Mouse (Mus musculus) liver, postnatal 0 days (tissue): Measurements from ENCODE around the gene Snx29. TPM values are rescaled to one million over a fixed set of nuclear protein-coding genes. Genes with fewer than 3 reads are reported as not detected.

Experiments
- ATAC-seq: fragments of 200-750 bp; cut with Nextera tagmentation; 2 replicates; pipeline ENCODE4 v1.8.0; 2017; ENCODE audit warnings: mild to moderate bottlenecking, moderate library complexity
- DNase-seq: peaks from one replicate; pipeline ENCODE4 v3.0.0-alpha.2; 2016
- H3K27ac ChIP-seq: fragments of 300-500 bp; sonication (generic); 2 replicates; pipeline ENCODE4 v1.5.1; 2014; ENCODE audit warnings: antibody characterized with exemption, moderate library complexity, mild to moderate bottlenecking, low read depth
- H3K27me3 ChIP-seq: fragments of 300-500 bp; sonication (generic); 2 replicates; pipeline ENCODE4 v1.6.1; 2014; ENCODE audit warnings: low read length, control low read depth, mixed read lengths; ENCODE audit not compliant: insufficient read depth
- H3K36me3 ChIP-seq: fragments of 300-500 bp; sonication (generic); replicated peaks from 2 replicates; pipeline ENCODE4 v1.6.1; 2014; ENCODE audit warnings: mild to moderate bottlenecking, control low read depth, low read length, moderate library complexity, mixed read lengths; ENCODE audit not compliant: insufficient read depth
- H3K4me1 ChIP-seq: fragments of 300-500 bp; sonication (generic); 2 replicates; pipeline ENCODE4 v1.6.1; 2014; ENCODE audit warnings: antibody characterized with exemption, mild to moderate bottlenecking, control low read depth; ENCODE audit not compliant: insufficient read depth
- H3K4me2 ChIP-seq: fragments of 300-500 bp; sonication (generic); 2 replicates; pipeline ENCODE4 v1.6.1; 2014; ENCODE audit warnings: low read depth, mild to moderate bottlenecking, low read length, moderate library complexity, mixed read lengths
- H3K4me3 ChIP-seq: fragments of 300-500 bp; sonication (generic); 2 replicates; pipeline ENCODE4 v1.5.1; 2014; ENCODE audit warnings: low read depth, low read length
- H3K9ac ChIP-seq: fragments of 300-500 bp; sonication (generic); replicated peaks from 2 replicates; pipeline ENCODE4 v1.6.1; 2014; ENCODE audit warnings: mild to moderate bottlenecking, moderate library complexity
- H3K9me3 ChIP-seq: fragments of 300-500 bp; sonication (generic); 2 replicates; pipeline ENCODE4 v1.6.1; 2016; ENCODE audit warnings: mild to moderate bottlenecking, control low read depth, low read length, mixed read lengths
- CTCF ChIP-seq: sonication (generic); IDR thresholded peaks from 2 replicates; pipeline ENCODE4 v1.5.1; 2016; ENCODE audit warnings: antibody characterized with exemption, low read depth
- EP300 ChIP-seq: IDR thresholded peaks from 2 replicates; pipeline ENCODE4 v1.6.1; 2016; ENCODE audit warnings: antibody characterized with exemption, low read depth, mild to moderate bottlenecking
- WGBS: fragments of 180-500 bp; shearing (Covaris S2); extraction: QIAGEN DNeasy Blood & Tissue Kit; methylation state at CpG from one replicate; pipeline ENCODE4 v1.1.7; 2014; ENCODE audit not compliant: insufficient replicate concordance; 5-methylcytosine and 5-hydroxymethylcytosine counted together
- polyA plus RNA-seq: library from polyadenylated mRNA; unstranded; fragments of >200 nt; fragmentation: Nextera tagmentation; extraction: Ambion mirVana; gene quantifications from 2 replicates; pipeline ENCODE4 v1.2.1, GENCODE M21; 2015

Snx29 gene
- polyA plus RNA-seq, 1 experiment from 2014 or later, result 2.3 TPM

DNA sequence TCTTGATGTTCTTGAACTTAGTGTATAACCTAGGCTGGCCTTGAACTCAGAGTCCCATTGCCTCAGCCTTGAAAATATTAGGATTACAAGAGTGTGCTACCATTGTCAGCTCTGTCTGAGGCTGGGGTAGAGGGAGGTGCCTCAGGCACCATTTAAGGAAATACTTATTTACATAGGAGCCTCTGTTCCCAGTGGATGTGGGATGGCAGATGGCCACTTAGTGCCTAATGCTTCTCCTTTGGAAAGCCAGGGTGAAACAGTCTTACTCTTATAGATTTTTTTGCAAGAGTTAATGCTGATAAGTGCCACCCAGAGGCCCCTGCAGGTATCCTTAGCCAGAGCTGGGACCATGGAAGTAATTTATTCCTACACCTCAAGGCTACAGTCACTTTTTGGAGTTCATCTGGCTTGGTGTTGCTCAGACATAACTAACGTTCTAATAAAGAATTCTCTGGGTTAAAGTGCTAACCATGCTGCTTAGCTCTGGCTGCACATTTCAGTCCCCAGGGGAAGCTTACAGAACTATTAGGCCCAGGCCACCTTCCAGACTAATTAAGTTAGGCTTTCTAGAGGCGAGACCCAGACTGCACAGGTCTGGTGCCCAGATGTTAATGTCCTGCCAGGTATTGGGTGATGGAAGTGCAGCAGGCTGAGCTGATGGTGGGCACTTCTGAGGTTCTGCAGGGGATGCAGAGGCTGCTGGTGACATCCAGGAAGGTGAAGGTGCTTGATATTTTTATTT, 135.1 kb downstream of the Snx29 start:
- H3K4me1 ChIP-seq, result 0 out of 2 replicates have a peak, but pooled peaks cover 7% of the 10 kb centered on the region
- H3K9me3 ChIP-seq, result no peaks in the 10 kb centered on the region
- DNase-seq (no peak), ATAC-seq (no peak)
- H3K27me3 ChIP-seq, result no peaks in the 10 kb centered on the region
- peaks cover 9% of the 10 kb centered on the region; the same call in 1 of the 2 replicates for H3K36me3 ChIP-seq
- no peak overlapping the region for H3K27ac ChIP-seq
- WGBS, result 71% methylated on average over 2 of the region's 2 CpGs
- no peak overlapping the region for H3K4me3 ChIP-seq
- no peak overlapping the region for H3K9ac ChIP-seq
- H3K4me2 ChIP-seq, result no peak overlapping the region
- TF ChIP-seq EP300, result no peak
- no peak for TF ChIP-seq CTCF

- 82% methylated on average over 1 of the region's 1 CpGs for WGBS
These were observed 137.5 kb downstream of the Snx29 start for GRCm38 (mm10) chr16:11460210-11460609.

GRCm38 (mm10) chr16:11461612-11462011, 138.9 kb downstream of the Snx29 start:
- Histone ChIP-seq H3K27ac (0 out of 2 replicates have a peak overlapping the region, but pooled peaks have one; percentile 12), H3K9me3 (no peaks in the 10 kb centered on the region), H3K9ac (no peak overlapping the region), H3K27me3 (no peaks in the 10 kb centered on the region), H3K36me3 (0 out of 2 replicates have a peak, but pooled peaks cover 3% of the 10 kb centered on the region), H3K4me2 (no peak overlapping the region), H3K4me1 (0 out of 2 replicates have a peak, but pooled peaks cover 6% of the 10 kb centered on the region), H3K4me3 (no peak overlapping the region)
- DNase-seq (peak; percentile 24), ATAC-seq (peak; percentile 21; the same call in 1 of the 2 replicates)
- WGBS, result 33% methylated on average over 7 of the region's 7 CpGs
- no peak for TF ChIP-seq CTCF
- no peak for TF ChIP-seq EP300

More at GRCm38 (mm10) chr16:11460210-11460609, 137.5 kb downstream of the Snx29 start:
- Histone ChIP-seq H3K4me3 (no peak overlapping the region), H3K27me3 (no peaks in the 10 kb centered on the region), H3K4me2 (no peak overlapping the region), H3K4me1 (0 out of 2 replicates have a peak, but pooled peaks cover 7% of the 10 kb centered on the region), H3K9me3 (no peaks in the 10 kb centered on the region), H3K36me3 (0 out of 2 replicates have a peak, but pooled peaks cover 3% of the 10 kb centered on the region), H3K9ac (no peak overlapping the region), H3K27ac (no peak overlapping the region)
- DNase-seq, result no peak
- no peak for ATAC-seq
- TF ChIP-seq EP300 (no peak), CTCF (no peak)

GRCm38 (mm10) chr16:11468533-11469179, 145.9 kb downstream of the Snx29 start:
- Histone ChIP-seq H3K4me1 (peaks cover 18% of the 10 kb centered on the region; the same call in 1 of the 2 replicates), H3K9me3 (no peaks in the 10 kb centered on the region), H3K9ac (no peak overlapping the region), H3K27me3 (no peaks in the 10 kb centered on the region), H3K36me3 (no peaks in the 10 kb centered on the region), H3K4me2 (no peak overlapping the region), H3K4me3 (no peak overlapping the region), H3K27ac (no peak overlapping the region)
- 49% methylated on average over 15 of the region's 15 CpGs for WGBS
- DNase-seq, result peak; percentile 66
- no peak for ATAC-seq
- TF ChIP-seq CTCF (peak; percentile 88), EP300 (no peak)

GRCm38 (mm10) chr16:11469491-11469890, 146.8 kb downstream of the Snx29 start:
- no peaks in the 10 kb centered on the region for H3K27me3 ChIP-seq
- peaks cover 18% of the 10 kb centered on the region; the same call in 1 of the 2 replicates for H3K4me1 ChIP-seq
- H3K4me2 ChIP-seq, result no peak overlapping the region
- DNase-seq, result no peak
- ATAC-seq, result no peak
- H3K9me3 ChIP-seq, result no peaks in the 10 kb centered on the region
- H3K27ac ChIP-seq, result no peak overlapping the region
- WGBS, result 76% methylated on average over 3 of the region's 3 CpGs
- no peak overlapping the region for H3K9ac ChIP-seq
- no peak for TF ChIP-seq EP300
- no peak for TF ChIP-seq CTCF
- H3K36me3 ChIP-seq, result no peaks in the 10 kb centered on the region
- no peak overlapping the region for H3K4me3 ChIP-seq

- Histone ChIP-seq H3K4me1 (peaks cover 18% of the 10 kb centered on the region), H3K9ac (no peak overlapping the region), H3K4me3 (no peak overlapping the region), H3K36me3 (no peaks in the 10 kb centered on the region), H3K27ac (no peak overlapping the region), H3K4me2 (no peak overlapping the region), H3K27me3 (no peaks in the 10 kb centered on the region), H3K9me3 (no peaks in the 10 kb centered on the region)
- ATAC-seq, result no peak
- WGBS, result 84% methylated on average over 2 of the region's 2 CpGs
- no peak for DNase-seq
- TF ChIP-seq CTCF (no peak), EP300 (no peak)
These were observed 148.5 kb downstream of the Snx29 start for GRCm38 (mm10) chr16:11471246-11471645.
